Mouse (Mus musculus) adrenal gland, postnatal 0 days (tissue): ENCODE results near the gene Ankrd66. TPM values are rescaled to one million over a fixed set of nuclear protein-coding genes. Genes with fewer than 3 reads are reported as not detected.

ENCODE experiments used
- polyA plus RNA-seq: library from polyadenylated mRNA; unstranded; fragments of >200 nt; fragmentation: Nextera tagmentation; extraction: Ambion mirVana; gene quantifications from 2 replicates; pipeline ENCODE4 v1.2.1, GENCODE M21; 2015

Gene Ankrd66
- 0.17 and 0.44 TPM in 2 replicates for polyA plus RNA-seq

DNA sequence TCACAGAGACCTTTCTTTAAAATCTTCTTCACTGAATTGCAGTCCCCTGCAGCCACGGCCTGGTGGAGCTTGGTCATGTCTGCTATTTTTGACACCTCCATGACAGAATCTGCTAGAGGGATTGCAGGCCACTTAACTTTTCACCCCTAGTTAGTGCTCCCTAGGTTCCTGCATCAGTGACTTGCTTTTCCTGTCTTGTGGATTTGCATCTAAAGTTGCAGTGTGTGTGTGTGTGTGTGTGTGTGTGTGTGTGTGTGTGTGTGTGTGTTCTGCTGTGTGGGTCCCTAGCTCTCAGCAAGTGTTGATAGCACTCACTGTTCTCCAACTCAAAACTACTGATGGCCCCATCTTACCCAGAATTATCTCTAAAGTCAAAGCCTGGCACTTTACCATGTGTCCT lies at the start of gene Ankrd66:
Gene Ankrd66 (minus strand): TSS at position 101 of the 400 bp plus-strand sequence.

DNA sequence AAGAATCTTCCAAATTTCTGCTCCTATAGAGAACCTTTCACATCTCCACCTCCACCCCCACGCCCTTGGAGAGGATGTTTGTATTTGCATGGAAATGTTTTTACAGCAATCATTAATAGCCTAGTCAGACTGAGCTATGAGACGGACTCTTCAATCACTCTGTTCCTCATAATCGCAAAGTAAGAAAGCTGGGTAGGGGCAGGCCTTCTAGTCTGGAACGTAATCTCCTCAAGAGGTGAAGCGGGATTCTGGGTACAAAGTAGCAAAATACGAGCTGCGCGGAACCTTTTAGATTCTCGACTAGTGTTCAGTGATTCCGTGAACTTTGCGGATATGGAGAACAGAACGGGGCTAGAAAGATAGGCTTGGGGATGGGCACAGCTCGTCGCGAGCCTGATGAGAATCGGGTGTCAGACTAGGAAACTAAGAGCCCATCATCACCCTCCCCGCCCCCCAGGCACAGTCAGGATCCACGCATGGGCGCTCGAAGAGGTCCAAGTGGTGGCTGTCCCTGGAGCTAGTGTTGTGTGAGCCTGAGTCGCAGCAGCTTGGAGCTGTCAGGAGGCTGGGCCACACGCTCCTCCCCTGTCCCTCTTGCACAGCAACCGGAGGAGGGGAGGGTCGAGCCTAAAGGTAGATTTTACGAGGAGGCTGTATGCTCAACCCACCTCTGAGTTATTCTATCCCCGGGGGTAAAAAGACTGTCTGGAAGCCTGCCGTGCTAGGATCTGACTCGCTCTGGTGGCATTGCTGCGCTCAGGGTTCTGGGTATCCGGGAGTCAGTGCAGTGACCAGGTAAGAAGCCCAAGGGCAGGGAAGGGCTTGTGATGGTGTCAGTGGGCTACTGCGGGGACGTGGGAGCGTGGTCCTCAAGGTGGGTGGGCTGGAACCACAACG lies 24.8 kb upstream of the Ankrd66 start, which contains the start of gene Pla2g7:
Gene Pla2g7 (plus strand): TSS at position 107 of the 897 bp plus-strand sequence.

DNA sequence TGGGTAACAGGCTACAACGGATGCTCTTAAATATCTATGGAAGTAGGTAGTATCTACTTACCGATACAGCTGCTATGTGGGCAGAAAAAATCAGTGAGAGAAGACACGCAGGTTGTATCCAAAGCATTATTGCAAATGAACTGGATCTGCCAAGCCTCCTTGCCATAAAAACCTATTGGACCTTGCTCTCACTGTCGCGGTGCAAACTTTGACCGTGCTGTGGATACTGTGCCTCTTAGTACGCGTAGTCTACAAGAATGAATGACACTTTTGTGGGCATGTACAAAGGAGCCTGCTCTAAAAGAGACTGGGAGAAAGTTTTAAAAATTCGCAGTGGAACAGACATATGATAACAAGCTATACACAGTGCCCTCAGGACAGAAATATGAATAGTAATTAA lies 40.8 kb downstream of the Ankrd66 start, which contains the start of gene Mep1a:
Gene Mep1a (minus strand): TSS at position 221 of the 400 bp plus-strand sequence.

Other genes with a start within 250 kb of the Ankrd66 start
- gene Adgrf5, start 183.2 kb downstream of the Ankrd66 start, polyA plus RNA-seq: 5.8 and 10.3 TPM in 2 replicates
- gene Mep1a, start 40.8 kb downstream of the Ankrd66 start, polyA plus RNA-seq: 0.46 and 0.68 TPM in 2 replicates
- 20.5 and 26.5 TPM in 2 replicates for gene Pla2g7, start 24.5 kb upstream of the Ankrd66 start, polyA plus RNA-seq
- gene Tdrd6, start 86.7 kb upstream of the Ankrd66 start, polyA plus RNA-seq: 0.02 and 0.36 TPM in 2 replicates
- gene Slc25a27, start 123.6 kb upstream of the Ankrd66 start, polyA plus RNA-seq: 19.4 TPM in 2 replicates
- gene Cyp39a1, start 123.8 kb upstream of the Ankrd66 start, polyA plus RNA-seq: 22.0 and 23.8 TPM in 2 replicates